In genomic region chr5:137091560-137091959, GRCm38 (mm10) we compare ENCODE assay signal across 26 mouse cellular contexts. TPM values are rescaled to one million over a fixed set of nuclear protein-coding genes. Genes with fewer than 3 reads are reported as not detected.
DNase-seq lines count a peak whose midpoint lies in the region; ATAC-seq and TF ChIP-seq lines count a peak whose summit lies in the region.
"Had no signal": no experiment of that assay in that cellular context is flagged by ENCODE, and none has a peak within 500 bp of the region (broad histone marks: within the 10 kb centered on the region; RNA-seq: fewer than 3 reads in every experiment).

No protein-coding gene starts in this region.

- H3K27me3 ChIP-seq in heart, adult 2 months (ENCODE audit: control insufficient read depth, insufficient read depth, low read length): no peaks in the 10 kb centered on the region
- H3K27me3 ChIP-seq in heart, embryonic 11.5 days (ENCODE audit: control insufficient read depth, insufficient read depth, low read length): no peaks in the 10 kb centered on the region
- H3K27me3 ChIP-seq in megakaryocyte, embryonic 14.5 days (replicated peaks): no peaks in the 10 kb centered on the region
- H3K27me3 ChIP-seq in limb, embryonic 12.5 days: no peaks in the 10 kb centered on the region
- no peaks in the 10 kb centered on the region for H3K27me3 ChIP-seq in stomach, postnatal 0 days (ENCODE audit: control insufficient read depth, insufficient read depth, low read length)
- no peaks in the 10 kb centered on the region for H3K27me3 ChIP-seq in midbrain, embryonic 10.5 days (ENCODE audit: low read depth, poor library complexity, severe bottlenecking)
- H3K27me3 ChIP-seq in intestine, embryonic 16.5 days (replicated peaks; ENCODE audit: control insufficient read depth, insufficient read depth, low read length): no peaks in the 10 kb centered on the region
- H3K27me3 ChIP-seq: heart, embryonic 15.5 days; intestine, embryonic 15.5 days; neural tube, embryonic 13.5 days had no signal

- no peaks in the 10 kb centered on the region for H3K79me2 ChIP-seq in heart, adult 2 months (replicated peaks; ENCODE audit: control insufficient read depth, insufficient read depth, low read length)

- H3K9ac ChIP-seq in heart, adult 2 months (ENCODE audit: low read depth, low read length): peak overlapping the region; percentile 23; the same call in 1 of the 2 replicates
- H3K9ac ChIP-seq in heart, embryonic 11.5 days (ENCODE audit: low read depth, low read length): no peak overlapping the region
- H3K9ac ChIP-seq in limb, embryonic 12.5 days (replicated peaks): peak overlapping the region; percentile 42; the same call in 1 of the 2 replicates
- no peak overlapping the region; the same call in 1 of the 2 replicates for H3K9ac ChIP-seq in stomach, postnatal 0 days (ENCODE audit: low read length)
- H3K9ac ChIP-seq in intestine, embryonic 16.5 days (ENCODE audit: low read depth, low read length): no peak overlapping the region
- H3K9ac ChIP-seq: heart, embryonic 15.5 days; hindbrain, embryonic 14.5 days; intestine, embryonic 15.5 days; neural tube, embryonic 13.5 days had no signal

- ATAC-seq in heart, embryonic 11.5 days (replicated peaks; ENCODE audit: insufficient number of reproducible peaks, low FRiP score, low TSS enrichment): no peak
- no peak for ATAC-seq in megakaryocyte, adult 5-6 weeks (ENCODE audit: poor library complexity, severe bottlenecking)
- ATAC-seq in limb, embryonic 12.5 days (ENCODE audit: insufficient number of reproducible peaks, insufficient read depth, low FRiP score, low TSS enrichment, low read depth): no peak
- ATAC-seq in stomach, postnatal 0 days (ENCODE audit: low FRiP score, low TSS enrichment): peak; percentile 42; the same call in 1 of the 2 replicates
- no peak for ATAC-seq in intestine, embryonic 16.5 days
- ATAC-seq: forebrain, embryonic 16.5 days; intestine, embryonic 15.5 days; lung, postnatal 0 days had no signal

- H3K27ac ChIP-seq in heart, adult 2 months: no peak overlapping the region
- no peak overlapping the region for H3K27ac ChIP-seq in heart, embryonic 11.5 days (ENCODE audit: low read depth, low read length)
- 0 out of 2 replicates have a peak overlapping the region, but pooled peaks have one; percentile 31 for H3K27ac ChIP-seq in limb, embryonic 12.5 days
- H3K27ac ChIP-seq in stomach, postnatal 0 days (replicated peaks): peak overlapping the region; percentile 49; the same call in 1 of the 2 replicates
- H3K27ac ChIP-seq in midbrain, embryonic 10.5 days (replicated peaks): no peak overlapping the region
- no peak overlapping the region for H3K27ac ChIP-seq in intestine, embryonic 16.5 days (ENCODE audit: low read length)
- H3K27ac ChIP-seq: heart, embryonic 15.5 days; hindbrain, embryonic 14.5 days; intestine, embryonic 15.5 days; kidney, postnatal 0 days; layer of hippocampus, adult 2 months; neural tube, embryonic 13.5 days had no signal

- no peak for TF ChIP-seq EP300 in heart, adult 2 months (IDR thresholded peaks at IDR 0.05; ENCODE audit: insufficient read depth, low read depth, low read length)
- no peak for TF ChIP-seq EP300 in stomach, postnatal 0 days (optimal IDR thresholded peaks at IDR 0.05)

- no peak for TF ChIP-seq CTCF in heart, adult 2 months (IDR thresholded peaks at IDR 0.05)
- TF ChIP-seq CTCF in stomach, postnatal 0 days (IDR thresholded peaks at IDR 0.05; ENCODE audit: low read depth): no peak

- peaks cover 14% of the 10 kb centered on the region for H3K4me1 ChIP-seq in heart, adult 2 months (ENCODE audit: control insufficient read depth, insufficient read depth, low read length)
- no peaks in the 10 kb centered on the region for H3K4me1 ChIP-seq in heart, embryonic 11.5 days (ENCODE audit: control insufficient read depth, insufficient read depth, low read length)
- peaks cover 59% of the 10 kb centered on the region for H3K4me1 ChIP-seq in megakaryocyte, embryonic 14.5 days
- H3K4me1 ChIP-seq in limb, embryonic 12.5 days (replicated peaks): 0 out of 2 replicates have a peak, but pooled peaks cover 4% of the 10 kb centered on the region
- no peaks in the 10 kb centered on the region for H3K4me1 ChIP-seq in stomach, postnatal 0 days (replicated peaks; ENCODE audit: control insufficient read depth, insufficient read depth)
- H3K4me1 ChIP-seq in midbrain, embryonic 10.5 days: no peaks in the 10 kb centered on the region
- 0 out of 2 replicates have a peak, but pooled peaks cover 3% of the 10 kb centered on the region for H3K4me1 ChIP-seq in intestine, embryonic 16.5 days (ENCODE audit: control insufficient read depth, insufficient read depth, low read length)
- H3K4me1 ChIP-seq: neural tube, embryonic 13.5 days had no signal

- no peaks in the 10 kb centered on the region for H3K36me3 ChIP-seq in heart, adult 2 months (ENCODE audit: control insufficient read depth, insufficient read depth, low read length)
- H3K36me3 ChIP-seq in heart, embryonic 11.5 days (ENCODE audit: control insufficient read depth, insufficient read depth, low read length): no peaks in the 10 kb centered on the region
- H3K36me3 ChIP-seq in megakaryocyte, embryonic 14.5 days (replicated peaks; ENCODE audit: low read length): no peaks in the 10 kb centered on the region
- H3K36me3 ChIP-seq in limb, embryonic 12.5 days: no peaks in the 10 kb centered on the region
- H3K36me3 ChIP-seq in stomach, postnatal 0 days (ENCODE audit: control insufficient read depth, insufficient read depth, low read length): no peaks in the 10 kb centered on the region
- H3K36me3 ChIP-seq in midbrain, embryonic 10.5 days: no peaks in the 10 kb centered on the region
- no peaks in the 10 kb centered on the region for H3K36me3 ChIP-seq in intestine, embryonic 16.5 days (ENCODE audit: control insufficient read depth, insufficient read depth, low read length)
- H3K36me3 ChIP-seq: heart, embryonic 15.5 days; intestine, embryonic 15.5 days; neural tube, embryonic 13.5 days had no signal

- H3K4me2 ChIP-seq in heart, embryonic 11.5 days: no peak overlapping the region
- H3K4me2 ChIP-seq in limb, embryonic 12.5 days: no peak overlapping the region
- no peak overlapping the region for H3K4me2 ChIP-seq in stomach, postnatal 0 days (replicated peaks; ENCODE audit: low read depth)
- H3K4me2 ChIP-seq in intestine, embryonic 16.5 days (ENCODE audit: low read depth, low read length): no peak overlapping the region
- H3K4me2 ChIP-seq: heart, embryonic 15.5 days; hindbrain, embryonic 14.5 days; intestine, embryonic 15.5 days; liver, embryonic 11.5 days; midbrain, embryonic 11.5 days; neural tube, embryonic 13.5 days had no signal

- intact Hi-C loops in heart, adult 2 months (cut with DNase I): no loop called here

- H3K4me3 ChIP-seq in heart, adult 2 months: no peak overlapping the region
- no peak overlapping the region for H3K4me3 ChIP-seq in heart, embryonic 11.5 days (ENCODE audit: low read depth, low read length)
- peak overlapping the region; percentile 44 for H3K4me3 ChIP-seq in megakaryocyte, embryonic 14.5 days (replicated peaks)
- H3K4me3 ChIP-seq in limb, embryonic 12.5 days (replicated peaks): no peak overlapping the region
- H3K4me3 ChIP-seq in stomach, postnatal 0 days (ENCODE audit: low read depth, low read length): no peak overlapping the region
- no peak overlapping the region for H3K4me3 ChIP-seq in midbrain, embryonic 10.5 days
- no peak overlapping the region for H3K4me3 ChIP-seq in intestine, embryonic 16.5 days (ENCODE audit: low read length)
- H3K4me3 ChIP-seq: erythroblast, embryonic 14.5 days; heart, embryonic 15.5 days; intestine, embryonic 15.5 days; layer of hippocampus, adult 2 months; neural tube, embryonic 13.5 days had no signal

- no peaks in the 10 kb centered on the region for H3K9me3 ChIP-seq in heart, embryonic 11.5 days (replicated peaks; ENCODE audit: control insufficient read depth, low read length)
- H3K9me3 ChIP-seq in megakaryocyte, embryonic 14.5 days: peaks cover 13% of the 10 kb centered on the region
- 0 out of 2 replicates have a peak, but pooled peaks cover 2% of the 10 kb centered on the region for H3K9me3 ChIP-seq in limb, embryonic 12.5 days
- H3K9me3 ChIP-seq in stomach, postnatal 0 days (ENCODE audit: control insufficient read depth, low read length): no peaks in the 10 kb centered on the region
- H3K9me3 ChIP-seq in midbrain, embryonic 10.5 days (replicated peaks): peaks cover 17% of the 10 kb centered on the region
- H3K9me3 ChIP-seq in intestine, embryonic 16.5 days (ENCODE audit: control insufficient read depth, low read length): no peaks in the 10 kb centered on the region
- H3K9me3 ChIP-seq: heart, embryonic 15.5 days; intestine, embryonic 15.5 days; neural tube, embryonic 13.5 days had no signal

- TF ChIP-seq POLR2A in heart, adult 2 months (IDR thresholded peaks at IDR 0.05; ENCODE audit: insufficient read depth, low read depth, low read length): no peak

- WGBS in heart, adult 2 months: 56% methylated on average over 6 of the region's 6 CpGs
- 61% methylated on average over 6 of the region's 6 CpGs for WGBS in heart, embryonic 11.5 days (ENCODE audit: insufficient replicate concordance)
- WGBS in limb, embryonic 12.5 days: 62% methylated on average over 6 of the region's 6 CpGs
- 54% methylated on average over 6 of the region's 6 CpGs for WGBS in stomach, postnatal 0 days
- WGBS in midbrain, embryonic 10.5 days: 72% methylated on average over 6 of the region's 6 CpGs
- 57% methylated on average over 6 of the region's 6 CpGs for WGBS in intestine, embryonic 16.5 days

- DNase-seq in heart, adult 2 months: no peak
- no peak for DNase-seq in stomach, postnatal 0 days (ENCODE audit: low spot score)
- no peak for DNase-seq in midbrain, embryonic 10.5 days (ENCODE audit: low spot score)
- DNase-seq: B cell, adult 2 months; cerebellum, adult 9-10 months; thymus, adult 18-20 months had no signal

RNA-seq across cellular contexts. Expression of gene Serpine1, which starts 19.5 kb away (rescaled TPM):
- total RNA-seq in heart, adult 2 months (2021): 10 to 100 TPM; 24.0 to 29.6 TPM
- 21.9 and 41.8 TPM in 2 replicates for polyA plus RNA-seq in heart, adult 2 months (2012; rRNA removed)
- 0.52 and 0.97 TPM in 2 replicates for polyA plus RNA-seq in heart, embryonic 11.5 days (2014; fragmentation: Nextera tagmentation; extraction: Ambion mirVana)
- polyA plus RNA-seq in megakaryocyte, embryonic 14.5 days (2012; ENCODE audit: insufficient read depth, low replicate concordance): 0.17 TPM in 1 of 2 replicates, not detected in the other
- not detected in 2 replicates for total RNA-seq in megakaryocyte, adult 5-6 weeks (2015)
- not detected in 2 replicates for total RNA-seq in megakaryocyte, adult 5-6 weeks (2017)
- polyA plus RNA-seq in limb, embryonic 12.5 days (2016; fragmentation: Nextera tagmentation; extraction: Ambion mirVana): 0.38 and 0.44 TPM in 2 replicates
- 0.25 and 0.27 TPM in 2 replicates for polyA plus RNA-seq in stomach, postnatal 0 days (2015; fragmentation: Nextera tagmentation; extraction: Ambion mirVana)
- 0.07 and 0.11 TPM in 2 replicates for polyA plus RNA-seq in midbrain, embryonic 10.5 days (2016; fragmentation: Nextera tagmentation; extraction: Ambion mirVana)
- polyA plus RNA-seq in intestine, embryonic 16.5 days (2015; fragmentation: Nextera tagmentation; extraction: Ambion mirVana): 0.24 and 0.29 TPM in 2 replicates
- total RNA-seq: monocyte, adult 5-6 weeks had no signal
- polyA plus RNA-seq: erythroblast, embryonic 14.5 days; midbrain, embryonic 11.5 days had no signal

RNA-seq across cellular contexts. Expression of gene Trim56, which starts 24.4 kb away (rescaled TPM):
- 10 to 100 TPM; 19.0 to 22.2 TPM for total RNA-seq in heart, adult 2 months (2021)
- 6.9 and 7.5 TPM in 2 replicates for polyA plus RNA-seq in heart, adult 2 months (2012; rRNA removed)
- polyA plus RNA-seq in heart, embryonic 11.5 days (2014; fragmentation: Nextera tagmentation; extraction: Ambion mirVana): 5.8 and 9.4 TPM in 2 replicates
- 2.1 and 3.8 TPM in 2 replicates for polyA plus RNA-seq in megakaryocyte, embryonic 14.5 days (2012; ENCODE audit: insufficient read depth, low replicate concordance)
- 12.4 and 13.5 TPM in 2 replicates for total RNA-seq in megakaryocyte, adult 5-6 weeks (2015)
- 28.7 and 32.4 TPM in 2 replicates for total RNA-seq in megakaryocyte, adult 5-6 weeks (2017)
- 6.9 and 8.6 TPM in 2 replicates for polyA plus RNA-seq in limb, embryonic 12.5 days (2016; fragmentation: Nextera tagmentation; extraction: Ambion mirVana)
- 4.4 and 4.5 TPM in 2 replicates for polyA plus RNA-seq in stomach, postnatal 0 days (2015; fragmentation: Nextera tagmentation; extraction: Ambion mirVana)
- 3.9 and 5.4 TPM in 2 replicates for polyA plus RNA-seq in midbrain, embryonic 10.5 days (2016; fragmentation: Nextera tagmentation; extraction: Ambion mirVana)
- polyA plus RNA-seq in intestine, embryonic 16.5 days (2015; fragmentation: Nextera tagmentation; extraction: Ambion mirVana): 5.5 and 6.5 TPM in 2 replicates

RNA-seq across cellular contexts. Expression of gene Ap1s1, which starts 45.6 kb away (rescaled TPM):
- total RNA-seq in heart, adult 2 months (2021): 10 to 100 TPM; 33.9 to 36.8 TPM
- 23.4 and 38.6 TPM in 2 replicates for polyA plus RNA-seq in heart, adult 2 months (2012; rRNA removed)
- polyA plus RNA-seq in heart, embryonic 11.5 days (2014; fragmentation: Nextera tagmentation; extraction: Ambion mirVana): 131 and 145 TPM in 2 replicates
- polyA plus RNA-seq in megakaryocyte, embryonic 14.5 days (2012; ENCODE audit: insufficient read depth, low replicate concordance): 253 and 284 TPM in 2 replicates
- 19.1 and 19.6 TPM in 2 replicates for total RNA-seq in megakaryocyte, adult 5-6 weeks (2015)
- 43.3 and 47.2 TPM in 2 replicates for total RNA-seq in megakaryocyte, adult 5-6 weeks (2017)
- polyA plus RNA-seq in limb, embryonic 12.5 days (2016; fragmentation: Nextera tagmentation; extraction: Ambion mirVana): 150 and 153 TPM in 2 replicates
- polyA plus RNA-seq in stomach, postnatal 0 days (2015; fragmentation: Nextera tagmentation; extraction: Ambion mirVana): 140 and 146 TPM in 2 replicates
- 209 and 228 TPM in 2 replicates for polyA plus RNA-seq in midbrain, embryonic 10.5 days (2016; fragmentation: Nextera tagmentation; extraction: Ambion mirVana)
- polyA plus RNA-seq in intestine, embryonic 16.5 days (2015; fragmentation: Nextera tagmentation; extraction: Ambion mirVana): 284 and 285 TPM in 2 replicates

RNA-seq across cellular contexts. Expression of gene Muc3, which starts 57.6 kb away (rescaled TPM):
- total RNA-seq in heart, adult 2 months (2021): not detected
- not detected in 2 replicates for polyA plus RNA-seq in heart, adult 2 months (2012; rRNA removed)
- polyA plus RNA-seq in heart, embryonic 11.5 days (2014; fragmentation: Nextera tagmentation; extraction: Ambion mirVana): not detected in 2 replicates
- not detected in 2 replicates for polyA plus RNA-seq in megakaryocyte, embryonic 14.5 days (2012; ENCODE audit: insufficient read depth, low replicate concordance)
- not detected in 2 replicates for total RNA-seq in megakaryocyte, adult 5-6 weeks (2015)
- not detected in 2 replicates for total RNA-seq in megakaryocyte, adult 5-6 weeks (2017)
- polyA plus RNA-seq in limb, embryonic 12.5 days (2016; fragmentation: Nextera tagmentation; extraction: Ambion mirVana): not detected in 2 replicates
- 0.68 and 0.75 TPM in 2 replicates for polyA plus RNA-seq in stomach, postnatal 0 days (2015; fragmentation: Nextera tagmentation; extraction: Ambion mirVana)
- polyA plus RNA-seq in midbrain, embryonic 10.5 days (2016; fragmentation: Nextera tagmentation; extraction: Ambion mirVana): not detected in 2 replicates
- 5.6 and 6.1 TPM in 2 replicates for polyA plus RNA-seq in intestine, embryonic 16.5 days (2015; fragmentation: Nextera tagmentation; extraction: Ambion mirVana)
- total RNA-seq: adrenal gland, postnatal 4 days; gastrocnemius, postnatal 4 days; layer of hippocampus, adult 2 months; left cerebral cortex, adult 8-10 months; monocyte, adult 5-6 weeks had no signal
- polyA plus RNA-seq: erythroblast, embryonic 14.5 days; forebrain, embryonic 16.5 days; heart, embryonic 15.5 days; hindbrain, embryonic 14.5 days; liver, embryonic 11.5 days; lung, postnatal 0 days; midbrain, embryonic 11.5 days; neural tube, embryonic 13.5 days had no signal

Comparison
In these comparisons a context has a peak if more than half of its experiments do, and no peak if none do; other contexts are left out.
1. H3K9ac ChIP-seq: peak in heart, adult 2 months (single experiment) and limb, embryonic 12.5 days (single experiment); none in heart, embryonic 11.5 days (single experiment), stomach, postnatal 0 days (single experiment) and intestine, embryonic 16.5 days (single experiment).
2. RNA of gene Serpine1, which starts 19.5 kb away (polyA plus RNA-seq): 21.9 to 41.8 TPM in heart, adult 2 months; 0.52 to 0.97 TPM in heart, embryonic 11.5 days, 0.38 to 0.44 TPM in limb, embryonic 12.5 days, 0.25 to 0.27 TPM in stomach, postnatal 0 days, 0.24 to 0.29 TPM in intestine, embryonic 16.5 days, 0.17 TPM in megakaryocyte, embryonic 14.5 days and 0.07 to 0.11 TPM in midbrain, embryonic 10.5 days; every median in the first group is over 10 times any median in the second.
3. H3K27ac ChIP-seq: peak in limb, embryonic 12.5 days (single experiment) and stomach, postnatal 0 days (single experiment); none in heart, adult 2 months (single experiment), heart, embryonic 11.5 days (single experiment), midbrain, embryonic 10.5 days (single experiment) and intestine, embryonic 16.5 days (single experiment).